Mouse (Mus musculus): ENCODE data around the gene Ctc1. TPM values are rescaled to one million over a fixed set of nuclear protein-coding genes. Genes with fewer than 3 reads are reported as not detected.

Ctc1 gene
- polyA plus RNA-seq, 1 experiment, result 20.0 TPM

DNA sequence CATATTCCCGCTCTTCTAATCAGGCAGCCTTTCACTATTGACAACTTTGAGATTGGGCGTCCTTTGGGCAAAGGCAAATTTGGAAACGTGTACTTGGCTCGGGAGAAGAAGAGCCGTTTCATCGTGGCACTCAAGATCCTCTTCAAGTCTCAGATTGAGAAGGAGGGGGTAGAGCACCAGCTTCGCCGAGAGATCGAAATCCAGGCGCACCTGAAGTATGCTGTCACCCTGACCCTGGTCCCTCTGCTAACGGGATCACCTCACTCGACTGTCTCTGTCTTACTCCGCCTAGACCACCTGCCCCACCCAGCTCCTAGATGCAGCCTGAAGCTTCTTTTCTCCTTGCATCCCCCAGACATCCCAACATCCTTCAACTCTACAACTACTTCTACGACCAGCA is 32.4 kb downstream of the Ctc1 start:
- peaks cover 3% of the 10 kb centered on the region; the same call in 1 of the 2 replicates for H3K4me1 ChIP-seq (ENCODE audit: control insufficient read depth, insufficient read depth, insufficient read length, low read length)
- no peak for TF ChIP-seq POLR2A (IDR thresholded peaks at IDR 0.05; ENCODE audit: low read depth, low read length)
- TF ChIP-seq CTCF (IDR thresholded peaks at IDR 0.05; ENCODE audit: extremely low read depth, insufficient read length, insufficient replicate concordance, low read depth, low read length), result no peak
- WGBS, result 88% methylated on average over 14 of the region's 14 CpGs

DNA sequence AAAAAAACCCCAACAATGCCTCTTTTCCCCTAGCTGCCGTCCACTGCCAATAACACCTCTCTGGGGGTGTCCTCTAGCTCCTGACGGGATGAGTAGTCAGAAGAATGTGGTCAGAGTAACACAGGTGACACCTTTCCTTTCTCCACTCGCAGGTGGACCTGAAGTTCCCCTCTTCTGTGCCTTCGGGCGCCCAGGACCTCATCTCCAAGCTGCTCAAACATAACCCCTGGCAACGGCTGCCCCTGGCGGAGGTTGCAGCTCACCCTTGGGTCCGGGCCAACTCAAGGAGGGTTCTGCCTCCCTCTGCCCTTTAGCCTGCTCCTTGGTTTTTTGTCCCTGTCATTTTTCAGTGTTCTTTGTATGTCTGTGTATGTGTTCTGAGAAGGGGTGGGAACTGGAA is 35.0 kb downstream of the Ctc1 start:
- Histone ChIP-seq H3K36me3 (ENCODE audit: control insufficient read depth, insufficient read depth, low read length) (peaks cover 6% of the 10 kb centered on the region; the same call in 1 of the 2 replicates), H3K4me1 (ENCODE audit: control insufficient read depth, insufficient read depth, insufficient read length, low read length) (peaks cover 3% of the 10 kb centered on the region; the same call in 1 of the 2 replicates), H3K27me3 (ENCODE audit: control insufficient read depth, insufficient read depth, low read length) (no peaks in the 10 kb centered on the region), H3K27ac (ENCODE audit: insufficient read depth, low read depth, low read length) (no peak overlapping the region), H3K4me3 (ENCODE audit: low read depth, low read length) (no peak overlapping the region)
- TF ChIP-seq CTCF (IDR thresholded peaks at IDR 0.05; ENCODE audit: extremely low read depth, insufficient read length, insufficient replicate concordance, low read depth, low read length), result no peak
- TF ChIP-seq POLR2A (IDR thresholded peaks at IDR 0.05; ENCODE audit: low read depth, low read length), result no peak
- 86% methylated on average over 8 of the region's 8 CpGs for WGBS

More for the DNA sequence above, 32.4 kb downstream of the Ctc1 start:
- Histone ChIP-seq H3K27ac (ENCODE audit: insufficient read depth, low read depth, low read length) (no peak overlapping the region), H3K27me3 (ENCODE audit: control insufficient read depth, insufficient read depth, low read length) (no peaks in the 10 kb centered on the region), H3K4me3 (ENCODE audit: low read depth, low read length) (no peak overlapping the region), H3K36me3 (ENCODE audit: control insufficient read depth, insufficient read depth, low read length) (peaks cover 6% of the 10 kb centered on the region; the same call in 1 of the 2 replicates)

DNA sequence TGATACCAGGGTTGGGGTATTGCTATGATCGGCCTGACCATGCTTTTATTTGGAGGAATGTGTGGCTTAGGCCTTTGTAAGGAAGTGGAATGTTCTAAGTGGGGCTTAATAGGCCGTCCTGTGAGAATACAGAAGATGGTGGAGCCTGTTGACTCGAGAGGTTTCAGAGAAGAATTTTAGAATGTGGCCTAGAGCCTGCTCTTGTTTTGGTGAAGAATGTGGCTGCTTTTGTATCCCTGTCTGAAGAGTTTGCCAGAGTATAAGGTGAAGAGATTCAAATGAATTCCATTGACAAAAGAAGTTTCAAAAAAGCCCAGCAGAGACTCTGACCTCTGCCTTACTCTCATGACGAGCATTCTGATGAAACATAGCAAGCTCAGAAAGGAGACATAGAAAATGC is 36.1 kb downstream of the Ctc1 start:
- Histone ChIP-seq H3K4me1 (ENCODE audit: control insufficient read depth, insufficient read depth, insufficient read length, low read length) (no peaks in the 10 kb centered on the region), H3K36me3 (ENCODE audit: control insufficient read depth, insufficient read depth, low read length) (peaks cover 6% of the 10 kb centered on the region; the same call in 1 of the 2 replicates), H3K27ac (ENCODE audit: insufficient read depth, low read depth, low read length) (no peak overlapping the region), H3K27me3 (ENCODE audit: control insufficient read depth, insufficient read depth, low read length) (no peaks in the 10 kb centered on the region), H3K4me3 (ENCODE audit: low read depth, low read length) (no peak overlapping the region)
- TF ChIP-seq POLR2A (IDR thresholded peaks at IDR 0.05; ENCODE audit: low read depth, low read length), result no peak
- no peak for TF ChIP-seq CTCF (IDR thresholded peaks at IDR 0.05; ENCODE audit: extremely low read depth, insufficient read length, insufficient replicate concordance, low read depth, low read length)
- 86% methylated on average over 4 of the region's 4 CpGs for WGBS

DNA sequence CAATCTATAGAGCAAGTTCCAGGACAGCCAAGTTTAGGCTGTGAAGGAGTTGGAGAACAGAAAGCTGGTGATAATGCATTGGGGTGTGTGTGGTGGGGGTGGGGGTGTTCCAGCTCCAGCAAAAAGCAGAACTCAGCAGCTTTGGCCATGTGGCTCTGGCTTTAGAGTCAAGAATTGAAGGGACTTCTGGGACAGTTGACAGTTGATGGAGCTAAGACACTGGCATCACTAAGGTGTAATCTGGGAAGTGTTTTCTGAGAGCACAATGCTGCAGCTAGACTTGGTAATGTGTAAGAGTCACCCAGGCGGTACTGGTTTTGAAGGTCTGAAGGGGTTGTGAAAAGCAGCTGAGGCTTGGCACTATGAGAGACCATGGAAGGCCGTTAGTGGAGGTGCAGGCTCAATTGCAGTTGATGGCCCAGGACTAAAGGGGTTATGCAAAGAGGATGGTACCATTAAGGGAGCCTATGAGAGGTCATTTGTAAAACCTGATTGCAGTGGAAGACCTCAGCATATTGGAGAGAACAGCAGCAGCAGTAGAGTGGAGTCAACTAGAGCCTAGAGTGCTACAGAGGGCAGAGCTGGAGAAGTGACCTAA is 37.2 kb downstream of the Ctc1 start:
- TF ChIP-seq POLR2A (IDR thresholded peaks at IDR 0.05; ENCODE audit: low read depth, low read length), result no peak
- no peak for TF ChIP-seq CTCF (IDR thresholded peaks at IDR 0.05; ENCODE audit: extremely low read depth, insufficient read length, insufficient replicate concordance, low read depth, low read length)
- Histone ChIP-seq H3K27ac (ENCODE audit: insufficient read depth, low read depth, low read length) (no peak overlapping the region), H3K4me1 (ENCODE audit: control insufficient read depth, insufficient read depth, insufficient read length, low read length) (no peaks in the 10 kb centered on the region), H3K27me3 (ENCODE audit: control insufficient read depth, insufficient read depth, low read length) (no peaks in the 10 kb centered on the region), H3K4me3 (ENCODE audit: low read depth, low read length) (no peak overlapping the region), H3K36me3 (ENCODE audit: control insufficient read depth, insufficient read depth, low read length) (peaks cover 5% of the 10 kb centered on the region; the same call in 1 of the 2 replicates)
- WGBS, result 90% methylated on average over 2 of the region's 2 CpGs

DNA sequence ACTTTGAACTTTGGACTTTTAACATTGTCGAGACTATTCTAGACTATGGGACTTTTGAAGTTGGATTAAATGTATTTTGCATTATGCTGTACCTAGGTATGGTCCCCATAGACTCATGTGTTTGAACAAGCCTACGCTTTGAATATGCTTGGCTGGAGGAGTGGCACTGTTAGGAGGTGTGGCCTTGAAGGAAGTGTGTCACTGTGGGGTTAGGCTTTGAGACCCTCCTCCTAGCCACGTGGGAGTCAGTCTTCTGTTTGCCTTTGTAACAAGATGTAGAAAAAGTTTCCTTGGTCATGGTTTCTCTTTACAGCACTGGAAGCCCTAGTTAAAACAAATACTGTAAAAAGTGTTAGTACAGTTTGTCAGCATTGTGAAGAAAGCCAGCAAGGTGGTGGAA is 38.1 kb downstream of the Ctc1 start:
- TF ChIP-seq POLR2A (IDR thresholded peaks at IDR 0.05; ENCODE audit: low read depth, low read length) (no peak), CTCF (IDR thresholded peaks at IDR 0.05; ENCODE audit: extremely low read depth, insufficient read length, insufficient replicate concordance, low read depth, low read length) (no peak)
- WGBS, result 51% methylated on average over 3 of the region's 3 CpGs
- Histone ChIP-seq H3K4me1 (ENCODE audit: control insufficient read depth, insufficient read depth, insufficient read length, low read length) (no peaks in the 10 kb centered on the region), H3K36me3 (ENCODE audit: control insufficient read depth, insufficient read depth, low read length) (0 out of 2 replicates have a peak, but pooled peaks cover 2% of the 10 kb centered on the region), H3K4me3 (ENCODE audit: low read depth, low read length) (no peak overlapping the region), H3K27ac (ENCODE audit: insufficient read depth, low read depth, low read length) (no peak overlapping the region), H3K27me3 (ENCODE audit: control insufficient read depth, insufficient read depth, low read length) (no peaks in the 10 kb centered on the region)

DNA sequence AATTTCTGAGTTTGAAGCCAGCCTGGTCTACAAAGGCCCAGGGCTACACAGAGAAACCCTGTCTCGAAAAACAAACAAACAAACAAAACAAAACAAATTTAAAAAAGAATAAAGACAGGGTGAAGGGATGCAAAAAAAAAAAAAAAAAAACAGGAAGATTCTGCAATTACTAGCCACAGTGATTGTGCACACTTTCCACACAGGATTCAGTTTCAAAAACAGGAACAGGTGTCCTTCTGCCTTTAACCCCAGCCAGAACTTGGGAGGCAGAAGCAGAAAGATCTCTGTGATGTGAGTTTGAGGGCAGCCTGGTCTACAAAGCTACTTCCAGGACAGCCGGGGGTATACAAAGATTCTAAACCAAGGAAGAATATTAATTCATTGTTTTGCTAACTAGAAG is 42.6 kb downstream of the Ctc1 start:
- no peak for TF ChIP-seq CTCF (IDR thresholded peaks at IDR 0.05; ENCODE audit: extremely low read depth, insufficient read length, insufficient replicate concordance, low read depth, low read length)
- no peak for TF ChIP-seq POLR2A (IDR thresholded peaks at IDR 0.05; ENCODE audit: low read depth, low read length)
- no peaks in the 10 kb centered on the region for H3K27me3 ChIP-seq (ENCODE audit: control insufficient read depth, insufficient read depth, low read length)
- peak overlapping the region; percentile 85 for H3K4me3 ChIP-seq (ENCODE audit: low read depth, low read length)
- peaks cover 6% of the 10 kb centered on the region for H3K4me1 ChIP-seq (ENCODE audit: control insufficient read depth, insufficient read depth, insufficient read length, low read length)
- peak overlapping the region; percentile 84 for H3K27ac ChIP-seq (ENCODE audit: insufficient read depth, low read depth, low read length)
- 43% methylated on average over 2 of the region's 2 CpGs for WGBS
- no peaks in the 10 kb centered on the region for H3K36me3 ChIP-seq (ENCODE audit: control insufficient read depth, insufficient read depth, low read length)

DNA sequence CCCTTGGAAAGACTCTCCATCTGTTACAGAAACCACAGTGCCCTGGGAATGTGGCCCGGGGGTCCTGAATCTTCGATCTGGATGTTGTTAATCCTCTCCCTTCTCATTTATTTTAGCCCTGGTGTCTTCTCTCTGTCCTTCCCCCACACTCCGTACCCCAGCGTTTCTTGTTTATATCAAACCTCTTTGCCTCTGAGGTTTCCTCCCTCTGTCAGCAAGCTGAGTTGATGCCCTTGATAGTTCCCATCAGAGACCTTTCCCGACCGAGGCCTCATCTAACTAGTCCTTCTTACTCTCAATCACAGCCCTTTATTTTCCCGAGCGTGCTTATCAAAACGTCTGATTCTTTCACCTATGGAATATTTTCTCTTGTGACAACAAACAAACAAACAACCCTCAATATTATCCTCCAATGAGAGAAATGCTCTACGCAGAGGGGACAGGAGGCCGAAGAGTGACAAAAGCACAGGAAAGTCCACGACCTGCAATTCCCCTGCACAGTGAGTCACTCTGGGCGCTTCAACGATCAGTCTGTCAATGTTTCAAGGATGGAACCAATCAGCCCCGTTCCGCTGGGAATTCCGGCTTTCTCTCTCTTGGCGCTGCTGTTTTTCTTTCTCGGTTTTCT is 43.1 kb downstream of the Ctc1 start:
- H3K4me1 ChIP-seq (ENCODE audit: control insufficient read depth, insufficient read depth, insufficient read length, low read length), result peaks cover 6% of the 10 kb centered on the region
- WGBS, result under 1% methylated on average over 19 of the region's 19 CpGs
- no peak for TF ChIP-seq POLR2A (IDR thresholded peaks at IDR 0.05; ENCODE audit: low read depth, low read length)
- no peak for TF ChIP-seq CTCF (IDR thresholded peaks at IDR 0.05; ENCODE audit: extremely low read depth, insufficient read length, insufficient replicate concordance, low read depth, low read length)
- H3K27ac ChIP-seq (ENCODE audit: insufficient read depth, low read depth, low read length), result peak overlapping the region; percentile 84
- peak overlapping the region; percentile 85 for H3K4me3 ChIP-seq (ENCODE audit: low read depth, low read length)
- no peaks in the 10 kb centered on the region for H3K27me3 ChIP-seq (ENCODE audit: control insufficient read depth, insufficient read depth, low read length)
- no peaks in the 10 kb centered on the region for H3K36me3 ChIP-seq (ENCODE audit: control insufficient read depth, insufficient read depth, low read length)
